Mouse (Mus musculus) stomach, postnatal 0 days (tissue): ENCODE data around the gene Cdc27. TPM values are rescaled to one million over a fixed set of nuclear protein-coding genes. Genes with fewer than 3 reads are reported as not detected.

Source experiments
- ATAC-seq: fragments of 200-750 bp; cut with Nextera tagmentation; 2 replicates; pipeline ENCODE4 v1.8.0; 2017; ENCODE audit not compliant: low FRiP score, low TSS enrichment
- DNase-seq: peaks from one replicate; pipeline ENCODE4 v3.0.0-alpha.2; 2016; ENCODE audit warnings: low spot score
- H3K27ac ChIP-seq: fragments of 300-500 bp; sonication (generic); replicated peaks from 2 replicates; pipeline ENCODE4 v1.5.1; 2014; ENCODE audit warnings: mild to moderate bottlenecking, control low read depth
- H3K27me3 ChIP-seq: fragments of 300-500 bp; sonication (generic); 2 replicates; pipeline ENCODE4 v1.6.1; 2014; ENCODE audit warnings: low read length; ENCODE audit not compliant: control insufficient read depth, insufficient read depth
- H3K36me3 ChIP-seq: fragments of 300-500 bp; sonication (generic); 2 replicates; pipeline ENCODE4 v1.6.1; 2014; ENCODE audit warnings: low read length, mixed read lengths; ENCODE audit not compliant: control insufficient read depth, insufficient read depth
- H3K4me1 ChIP-seq: fragments of 300-500 bp; sonication (generic); replicated peaks from 2 replicates; pipeline ENCODE4 v1.6.1; 2014; ENCODE audit warnings: antibody characterized with exemption; ENCODE audit not compliant: control insufficient read depth, insufficient read depth
- H3K4me2 ChIP-seq: fragments of 300-500 bp; sonication (generic); replicated peaks from 2 replicates; pipeline ENCODE4 v1.6.1; 2014; ENCODE audit warnings: low read depth, mild to moderate bottlenecking, control low read depth, moderate library complexity
- H3K4me3 ChIP-seq: fragments of 300-500 bp; sonication (generic); 2 replicates; pipeline ENCODE4 v1.5.1; 2014; ENCODE audit warnings: low read depth, low read length, control low read depth
- H3K9ac ChIP-seq: fragments of 300-500 bp; sonication (generic); 2 replicates; pipeline ENCODE4 v1.6.1; 2014; ENCODE audit warnings: mild to moderate bottlenecking, low read length, control low read depth, mixed read lengths
- H3K9me3 ChIP-seq: fragments of 300-500 bp; sonication (generic); 2 replicates; pipeline ENCODE4 v1.6.1; 2016; ENCODE audit warnings: low read length; ENCODE audit not compliant: control insufficient read depth
- CTCF ChIP-seq: IDR thresholded peaks from 2 replicates; pipeline ENCODE4 v1.5.1; 2016; ENCODE audit warnings: antibody characterized with exemption, low read depth, mild to moderate bottlenecking, moderate library complexity
- EP300 ChIP-seq: optimal IDR thresholded peaks from 2 replicates; pipeline ENCODE3; 2016; ENCODE audit warnings: antibody characterized with exemption
- WGBS: fragments of 180-500 bp; shearing (Covaris S2); extraction: QIAGEN DNeasy Blood & Tissue Kit; methylation state at CpG from one replicate; pipeline ENCODE4 v1.1.7; 2014; 5-methylcytosine and 5-hydroxymethylcytosine counted together
- polyA plus RNA-seq: library from polyadenylated mRNA; unstranded; fragments of >200 nt; fragmentation: Nextera tagmentation; extraction: Ambion mirVana; gene quantifications from 2 replicates; pipeline ENCODE4 v1.2.1, GENCODE M21; 2015

Gene Cdc27
- polyA plus RNA-seq, 1 experiment from 2014 or later, result 13.9 TPM

- H3K36me3 ChIP-seq, result no peaks in the 10 kb centered on the region; the same call in 1 of the 2 replicates
- TF ChIP-seq EP300, result no peak
- TF ChIP-seq CTCF, result no peak
- H3K9me3 ChIP-seq, result no peaks in the 10 kb centered on the region
- H3K9ac ChIP-seq, result no peak overlapping the region
- no peak for ATAC-seq
- no peak for DNase-seq
- H3K4me1 ChIP-seq, result no peaks in the 10 kb centered on the region
- 96% methylated on average over 5 of the region's 5 CpGs for WGBS
- H3K4me3 ChIP-seq, result no peak overlapping the region
- no peak overlapping the region for H3K27ac ChIP-seq
- H3K27me3 ChIP-seq, result no peaks in the 10 kb centered on the region
- H3K4me2 ChIP-seq, result no peak overlapping the region
Observed at GRCm38 (mm10) chr11:104539811-104540210, 10.6 kb downstream of the Cdc27 start.

DNA sequence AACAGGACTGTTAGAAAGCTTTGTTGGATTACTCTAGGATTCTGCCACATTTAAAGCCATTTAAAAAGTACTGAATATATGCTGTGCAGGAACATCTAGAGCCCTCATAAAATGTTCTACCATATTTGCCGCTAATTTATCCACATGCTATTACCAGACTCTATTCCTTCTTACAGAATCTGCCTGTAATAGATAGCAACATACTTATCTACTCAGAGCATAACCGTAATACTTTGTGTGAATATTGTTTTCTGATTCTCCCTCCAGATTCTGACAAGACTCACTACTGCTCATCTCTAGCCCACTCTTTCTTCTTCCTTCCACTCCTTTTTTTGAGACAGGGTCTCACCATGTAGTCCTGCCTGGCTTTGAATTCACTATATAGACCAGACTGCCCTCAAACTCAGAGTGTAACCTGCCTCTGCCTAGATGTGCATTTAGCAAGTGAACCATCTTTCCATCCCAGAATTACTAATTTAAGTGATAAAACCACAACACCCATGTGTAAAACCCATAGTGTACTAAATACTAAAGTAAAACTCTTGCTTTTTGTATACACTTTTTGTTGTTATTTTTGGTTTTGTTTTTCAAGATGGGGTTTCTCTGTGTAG is 12.4 kb downstream of the Cdc27 start:
- WGBS, result 96% methylated on average over 2 of the region's 2 CpGs
- Histone ChIP-seq H3K9ac (no peak overlapping the region), H3K36me3 (peaks cover 10% of the 10 kb centered on the region), H3K4me3 (no peak overlapping the region), H3K27me3 (no peaks in the 10 kb centered on the region), H3K4me2 (no peak overlapping the region), H3K4me1 (no peaks in the 10 kb centered on the region), H3K9me3 (no peaks in the 10 kb centered on the region), H3K27ac (no peak overlapping the region)
- no peak for ATAC-seq
- no peak for DNase-seq
- TF ChIP-seq EP300 (no peak), CTCF (no peak)

DNA sequence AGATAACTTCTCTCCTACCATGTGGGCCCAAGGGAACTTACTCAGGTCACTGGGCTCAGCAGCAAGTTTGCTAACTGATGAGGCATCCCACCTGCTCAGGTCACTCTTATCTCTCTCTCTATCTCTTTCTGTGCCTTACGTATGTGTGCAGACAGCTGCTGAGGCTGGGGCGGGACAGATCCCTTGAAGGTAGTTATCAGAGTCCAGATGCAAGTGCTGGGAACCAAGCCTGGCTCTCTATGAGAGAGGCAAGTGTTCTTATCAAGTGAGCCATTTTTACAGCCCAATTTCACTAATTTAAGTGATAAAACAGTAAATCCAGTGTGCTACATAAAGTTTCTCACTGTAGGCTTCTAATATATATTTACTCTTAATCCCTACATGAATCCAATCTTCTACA is 13.6 kb downstream of the Cdc27 start:
- Histone ChIP-seq H3K4me2 (no peak overlapping the region), H3K27ac (no peak overlapping the region), H3K9ac (no peak overlapping the region), H3K27me3 (no peaks in the 10 kb centered on the region), H3K36me3 (peaks cover 10% of the 10 kb centered on the region), H3K4me1 (no peaks in the 10 kb centered on the region), H3K9me3 (no peaks in the 10 kb centered on the region), H3K4me3 (no peak overlapping the region)
- TF ChIP-seq CTCF (no peak), EP300 (no peak)
- DNase-seq, result no peak
- ATAC-seq, result no peak
- 77% methylated on average over 2 of the region's 2 CpGs for WGBS

GRCm38 (mm10) chr11:104525935-104526334 is 24.5 kb downstream of the Cdc27 start:
- H3K27me3 ChIP-seq, result no peaks in the 10 kb centered on the region
- no peaks in the 10 kb centered on the region for H3K4me1 ChIP-seq
- no peaks in the 10 kb centered on the region for H3K9me3 ChIP-seq
- H3K9ac ChIP-seq, result no peak overlapping the region
- no peak overlapping the region for H3K4me3 ChIP-seq
- no peak overlapping the region for H3K4me2 ChIP-seq
- H3K36me3 ChIP-seq, result peaks cover 9% of the 10 kb centered on the region; the same call in 1 of the 2 replicates
- 92% methylated on average over 6 of the region's 6 CpGs for WGBS
- ATAC-seq (no peak), DNase-seq (no peak)
- no peak for TF ChIP-seq EP300
- no peak for TF ChIP-seq CTCF
- no peak overlapping the region for H3K27ac ChIP-seq

DNA sequence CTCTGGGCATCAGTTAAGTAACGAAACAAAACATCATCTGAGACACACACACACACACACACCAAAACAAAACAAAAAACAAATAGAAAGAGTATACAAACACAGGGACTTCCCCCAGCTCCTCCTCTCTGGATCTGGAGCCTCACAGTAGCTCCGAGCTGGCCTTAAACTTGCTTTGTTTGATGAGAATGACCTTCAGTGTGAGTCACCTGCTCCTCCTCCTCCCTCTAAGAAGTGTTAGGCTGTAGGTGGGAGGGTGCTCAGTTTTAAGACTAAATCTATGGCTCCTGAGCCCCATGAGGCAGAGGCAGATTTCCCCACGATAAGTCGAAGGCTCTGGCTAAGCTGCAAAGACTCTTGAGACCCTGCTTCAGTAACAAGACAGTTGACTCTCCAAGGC is 38.0 kb downstream of the Cdc27 start:
- Histone ChIP-seq H3K36me3 (peaks cover 14% of the 10 kb centered on the region; the same call in 1 of the 2 replicates), H3K9me3 (no peaks in the 10 kb centered on the region), H3K27me3 (no peaks in the 10 kb centered on the region), H3K4me2 (no peak overlapping the region), H3K4me3 (no peak overlapping the region), H3K27ac (no peak overlapping the region), H3K9ac (no peak overlapping the region), H3K4me1 (no peaks in the 10 kb centered on the region)
- no peak for ATAC-seq
- WGBS, result 82% methylated on average over 4 of the region's 4 CpGs
- DNase-seq, result no peak
- TF ChIP-seq EP300 (no peak), CTCF (no peak)

- TF ChIP-seq CTCF (peak; percentile 76), EP300 (no peak)
- ATAC-seq, result no peak
- H3K36me3 ChIP-seq, result peaks cover 17% of the 10 kb centered on the region
- no peaks in the 10 kb centered on the region for H3K4me1 ChIP-seq
- no peak overlapping the region for H3K4me3 ChIP-seq
- H3K4me2 ChIP-seq, result no peak overlapping the region
- H3K9me3 ChIP-seq, result no peaks in the 10 kb centered on the region
- H3K27me3 ChIP-seq, result no peaks in the 10 kb centered on the region
- WGBS, result 86% methylated on average over 2 of the region's 2 CpGs
- DNase-seq, result peak; percentile 20
- no peak overlapping the region for H3K9ac ChIP-seq
- H3K27ac ChIP-seq, result no peak overlapping the region
Observed at GRCm38 (mm10) chr11:104510606-104511005, 39.8 kb downstream of the Cdc27 start.
